Mouse (Mus musculus) hindbrain, embryonic 12.5 days (tissue): Measurements from ENCODE around the gene Prl7d1. TPM values are rescaled to one million over a fixed set of nuclear protein-coding genes. Genes with fewer than 3 reads are reported as not detected.
"Not testable (repeated sequence)": the region's sequence is repeated elsewhere in the genome, so short reads cannot be mapped to it uniquely, and the experiment has no call there.

ENCODE experiments used
- ATAC-seq: fragments of 200-750 bp; cut with Nextera tagmentation; 2 replicates; pipeline ENCODE4 v1.8.0; 2017; ENCODE audit warnings: moderate TSS enrichment; ENCODE audit not compliant: low FRiP score
- H3K27ac ChIP-seq: fragments of 300-500 bp; sonication (generic); 2 replicates; pipeline ENCODE4 v1.5.1; 2016; ENCODE audit warnings: mild to moderate bottlenecking
- H3K27me3 ChIP-seq: fragments of 300-500 bp; sonication (generic); 2 replicates; pipeline ENCODE4 v1.6.1; 2016; ENCODE audit warnings: mild to moderate bottlenecking
- H3K36me3 ChIP-seq: fragments of 300-500 bp; sonication (generic); 2 replicates; pipeline ENCODE4 v1.6.1; 2016; ENCODE audit warnings: mild to moderate bottlenecking
- H3K4me1 ChIP-seq: fragments of 300-500 bp; sonication (generic); 2 replicates; pipeline ENCODE4 v1.6.1; 2016
- H3K4me2 ChIP-seq: fragments of 300-500 bp; sonication (generic); replicated peaks from 2 replicates; pipeline ENCODE4 v1.6.1; 2016; ENCODE audit warnings: mild to moderate bottlenecking
- H3K4me3 ChIP-seq: fragments of 300-500 bp; sonication (generic); 2 replicates; pipeline ENCODE4 v1.5.1; 2016; ENCODE audit warnings: mild to moderate bottlenecking
- H3K9ac ChIP-seq: fragments of 300-500 bp; sonication (generic); 2 replicates; pipeline ENCODE4 v1.6.1; 2016; ENCODE audit warnings: mild to moderate bottlenecking, moderate library complexity
- H3K9me3 ChIP-seq: fragments of 300-500 bp; sonication (generic); replicated peaks from 2 replicates; pipeline ENCODE4 v1.6.1; 2016; ENCODE audit warnings: mild to moderate bottlenecking
- WGBS: fragments of 180-500 bp; shearing (Covaris S2); methylation state at CpG from one replicate; pipeline ENCODE4 v1.1.7; 2016; 5-methylcytosine and 5-hydroxymethylcytosine counted together
- polyA plus RNA-seq: library from polyadenylated mRNA; unstranded; fragments of >200 nt; fragmentation: Nextera tagmentation; extraction: Ambion mirVana; gene quantifications from 2 replicates; pipeline ENCODE4 v1.2.1, GENCODE M21; 2016

Gene Prl7d1
- not detected in 2 replicates for polyA plus RNA-seq

DNA sequence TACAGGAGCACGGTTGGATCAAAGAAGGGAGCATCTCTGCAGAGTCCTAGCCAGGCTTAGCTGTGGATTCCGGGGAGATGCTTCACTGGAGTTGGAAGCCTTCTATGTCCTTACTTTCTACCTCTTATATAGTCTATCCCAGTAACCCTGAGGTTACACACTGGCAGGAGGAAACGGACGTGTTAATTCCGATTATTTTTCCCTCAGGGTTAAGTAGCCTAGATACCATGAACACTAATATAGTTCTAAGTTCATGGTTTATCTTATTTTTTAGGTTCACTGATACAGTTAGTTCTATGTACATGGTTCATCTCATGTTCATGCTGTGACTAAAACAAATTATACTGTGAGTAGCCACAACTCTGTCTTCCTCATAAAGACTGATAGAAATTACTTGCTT, at the start of gene Prl7d1:
Gene Prl7d1, minus strand, starts transcription at position 101 of the 400 bp plus-strand sequence.
- no peaks in the 10 kb centered on the region for H3K9me3 ChIP-seq
- no peaks in the 10 kb centered on the region for H3K36me3 ChIP-seq
- H3K4me2 ChIP-seq, result no peak within 1 kb of the TSS
- no peak for ATAC-seq
- H3K9ac ChIP-seq, result no peak within 1 kb of the TSS
- H3K4me3 ChIP-seq, result no peak within 1 kb of the TSS
- 93% methylated on average over 5 of the region's 5 CpGs for WGBS
- H3K4me1 ChIP-seq, result no peaks in the 10 kb centered on the region
- no peaks in the 10 kb centered on the region for H3K27me3 ChIP-seq
- no peak within 1 kb of the TSS for H3K27ac ChIP-seq

DNA sequence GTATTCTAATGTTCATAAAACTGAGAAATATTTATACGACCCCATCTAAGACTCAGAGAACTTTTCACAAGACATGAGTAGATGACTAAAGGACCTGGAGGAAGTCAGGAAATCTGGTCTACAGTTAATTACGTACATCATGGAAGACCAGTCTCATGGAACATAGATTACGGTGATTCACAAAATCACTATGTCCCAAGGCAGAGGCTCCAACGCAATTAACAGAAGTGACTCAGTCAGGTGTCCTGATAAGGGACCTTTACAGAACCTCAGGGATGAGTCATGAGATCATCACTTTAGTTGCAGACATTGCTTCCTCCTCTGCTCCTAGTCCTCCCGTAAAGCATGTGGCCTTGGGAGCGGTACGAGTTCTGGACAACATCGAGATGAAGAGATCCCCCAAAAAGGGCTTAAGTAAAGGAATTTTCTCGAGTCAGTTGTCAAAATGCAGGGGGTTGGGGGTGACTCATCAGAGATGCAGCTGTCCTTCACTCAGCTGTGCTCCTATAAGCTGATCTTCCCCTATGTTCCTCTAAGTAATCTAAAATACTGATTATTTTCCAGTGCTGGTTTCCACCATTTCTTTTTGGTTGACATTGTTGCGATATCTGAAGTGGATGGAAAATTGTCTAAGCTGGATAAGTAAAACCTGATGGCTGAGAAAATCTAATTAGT, 18.1 kb upstream of the Prl7d1 start:
- 93% methylated on average over 10 of the region's 10 CpGs for WGBS
- Histone ChIP-seq H3K9ac (no peak overlapping the region), H3K27ac (no peak overlapping the region), H3K9me3 (no peaks in the 10 kb centered on the region), H3K4me3 (no peak overlapping the region), H3K4me1 (no peaks in the 10 kb centered on the region), H3K27me3 (no peaks in the 10 kb centered on the region), H3K36me3 (no peaks in the 10 kb centered on the region), H3K4me2 (no peak overlapping the region)
- no peak for ATAC-seq

DNA sequence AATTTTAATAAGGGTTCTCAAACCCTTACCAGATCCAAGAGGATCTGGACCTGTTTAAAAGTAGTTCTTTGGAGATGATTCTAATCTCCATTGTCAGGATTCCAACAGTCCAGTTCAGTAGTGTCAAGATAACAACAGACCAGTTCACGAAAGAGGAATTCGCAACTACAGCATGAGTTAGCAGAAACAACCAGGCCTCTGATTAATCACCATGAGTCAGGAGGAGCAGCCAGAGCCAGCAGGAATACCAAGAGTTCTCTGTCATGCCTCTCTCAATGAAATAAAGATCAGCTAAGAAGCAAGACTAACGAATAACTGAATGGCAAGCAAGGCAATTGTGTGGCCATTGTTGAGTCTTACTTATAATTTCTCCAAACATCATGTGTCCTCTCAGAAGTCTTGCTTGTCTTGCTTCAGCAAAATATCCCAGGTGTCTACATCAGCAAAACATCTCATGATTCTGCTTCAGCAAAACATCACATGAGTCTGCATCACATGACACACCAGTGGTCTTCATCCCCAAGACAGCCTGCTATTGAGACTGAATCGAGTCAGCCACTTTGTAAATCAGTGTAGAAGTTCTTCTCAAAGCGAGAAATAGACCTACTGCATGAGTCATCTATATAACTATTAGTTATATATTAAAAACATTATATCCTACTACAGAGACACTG, 13.9 kb upstream of the Prl7d1 start:
- WGBS, result 90% methylated on average over 5 of the region's 5 CpGs
- not testable (repeated sequence) for H3K4me2 ChIP-seq, H3K27me3 ChIP-seq, ATAC-seq, H3K4me3 ChIP-seq, H3K36me3 ChIP-seq, H3K4me1 ChIP-seq, H3K9me3 ChIP-seq, H3K27ac ChIP-seq, H3K9ac ChIP-seq

DNA sequence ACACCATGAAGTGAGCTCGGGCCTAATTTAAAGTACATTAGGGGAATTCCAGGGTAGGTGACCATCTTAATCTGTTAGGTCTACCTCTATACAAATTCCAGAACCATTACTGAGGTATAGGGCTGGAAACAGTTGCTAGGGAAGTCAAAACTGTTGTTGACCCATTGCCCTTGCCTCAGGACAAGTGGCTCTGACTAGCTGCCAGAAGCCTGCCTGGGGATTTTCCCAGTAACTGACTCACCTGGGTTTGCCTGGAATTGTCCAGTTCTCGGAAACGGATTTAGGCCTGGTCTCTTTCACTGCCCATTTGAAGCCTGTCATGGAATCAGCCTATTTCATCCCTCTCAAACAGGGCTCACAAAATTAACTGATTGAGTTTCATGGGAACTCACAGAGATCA, 8.5 kb upstream of the Prl7d1 start:
- WGBS, result 86% methylated on average over 3 of the region's 3 CpGs
- H3K27ac ChIP-seq, result not testable (repeated sequence)

DNA sequence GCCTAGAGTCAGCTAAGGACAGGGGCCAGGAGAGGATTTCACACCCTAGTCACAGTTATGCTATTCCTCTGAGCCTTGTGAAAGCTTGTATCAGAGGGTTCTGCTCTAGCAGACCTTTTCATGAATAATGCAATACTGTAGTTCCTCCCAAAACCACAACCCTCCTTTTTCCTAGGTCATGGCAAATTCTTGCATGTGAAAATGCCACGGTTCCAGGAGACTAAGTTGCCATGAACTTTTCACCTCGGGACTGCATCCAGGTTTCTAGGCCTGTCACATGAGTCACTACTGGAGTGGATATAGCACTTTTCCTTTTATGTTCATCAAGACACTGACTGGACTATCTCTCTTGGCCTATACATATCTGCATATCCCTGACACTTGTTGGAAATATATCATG, 10.0 kb downstream of the Prl7d1 start:
- no peaks in the 10 kb centered on the region for H3K4me1 ChIP-seq

More for the DNA sequence above, 8.5 kb upstream of the Prl7d1 start:
- H3K27me3 ChIP-seq, H3K4me1 ChIP-seq, H3K9ac ChIP-seq, H3K36me3 ChIP-seq, ATAC-seq, H3K4me2 ChIP-seq, H3K9me3 ChIP-seq, H3K4me3 ChIP-seq: not testable (repeated sequence)

DNA sequence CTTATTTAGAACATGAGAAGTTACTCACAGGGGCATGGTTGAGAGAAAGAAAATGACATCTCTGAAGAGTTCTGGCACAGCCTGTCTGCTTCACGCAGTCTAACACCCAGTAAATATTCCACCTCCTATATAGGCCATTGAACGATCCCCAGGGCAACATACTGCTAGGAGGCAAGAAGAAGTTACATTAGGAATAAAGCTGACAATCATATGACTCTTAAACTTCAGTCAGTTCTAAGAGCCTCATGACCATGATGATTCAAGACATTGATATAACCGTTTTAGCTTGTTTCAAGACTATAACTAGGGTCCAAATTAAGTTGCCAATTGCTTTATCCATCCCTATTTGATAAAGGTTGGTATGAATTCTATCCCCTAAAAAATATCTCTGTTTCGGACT, 48.6 kb downstream of the Prl7d1 start, which contains the start of gene Prl7a2:
Gene Prl7a2, minus strand, starts transcription at position 101 of the 400 bp plus-strand sequence.
- H3K4me1 ChIP-seq, result no peaks in the 10 kb centered on the region
- H3K27me3 ChIP-seq, result no peaks in the 10 kb centered on the region
- no peak within 1 kb of the TSS for H3K4me2 ChIP-seq
- ATAC-seq, result no peak
- H3K9me3 ChIP-seq, result no peaks in the 10 kb centered on the region
- 83% methylated on average over 4 of the region's 4 CpGs for WGBS
- no peaks in the 10 kb centered on the region for H3K36me3 ChIP-seq
- no peak within 1 kb of the TSS for H3K9ac ChIP-seq
- H3K27ac ChIP-seq, result no peak within 1 kb of the TSS
- H3K4me3 ChIP-seq, result no peak within 1 kb of the TSS

More for the DNA sequence above, 10.0 kb downstream of the Prl7d1 start:
- H3K36me3 ChIP-seq, result no peaks in the 10 kb centered on the region
- H3K27ac ChIP-seq, result no peak overlapping the region
- no peak for ATAC-seq
- no peaks in the 10 kb centered on the region for H3K27me3 ChIP-seq
- H3K4me2 ChIP-seq, result no peak overlapping the region
- no peak overlapping the region for H3K4me3 ChIP-seq
- H3K9me3 ChIP-seq, result no peaks in the 10 kb centered on the region
- 70% methylated on average over 2 of the region's 2 CpGs for WGBS
- no peak overlapping the region for H3K9ac ChIP-seq

DNA sequence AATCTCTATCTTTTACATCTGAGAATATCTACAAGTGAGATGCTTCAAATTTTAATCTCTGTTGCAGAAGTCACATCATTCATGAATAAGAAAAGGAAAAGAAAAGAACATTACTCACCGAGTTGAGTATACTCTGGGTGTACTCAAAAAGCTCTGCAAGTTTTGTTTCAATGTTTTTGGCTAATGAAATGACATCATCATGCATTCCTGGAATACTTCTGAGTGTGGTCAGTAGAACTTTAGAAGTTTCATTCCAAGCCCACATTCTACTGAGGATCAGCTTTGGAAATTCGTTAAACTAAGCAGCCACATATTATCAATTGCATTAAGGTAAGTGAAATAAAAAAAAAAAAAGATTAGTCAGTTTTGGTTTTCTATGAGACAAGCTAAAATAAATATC, 55.8 kb downstream of the Prl7d1 start:
- H3K27me3 ChIP-seq, result no peaks in the 10 kb centered on the region
- no peak overlapping the region for H3K27ac ChIP-seq
- no peak for ATAC-seq
- H3K9ac ChIP-seq, result no peak overlapping the region
- no peaks in the 10 kb centered on the region for H3K36me3 ChIP-seq
- no peaks in the 10 kb centered on the region for H3K4me1 ChIP-seq
- no peak overlapping the region for H3K4me2 ChIP-seq
- no peak overlapping the region for H3K4me3 ChIP-seq
- H3K9me3 ChIP-seq, result no peaks in the 10 kb centered on the region
- 81% methylated on average over 2 of the region's 2 CpGs for WGBS

Other genes starting within 250 kb of the Prl7d1 start
- not detected in 2 replicates for gene Prl8a8, start 203.5 kb downstream of the Prl7d1 start, polyA plus RNA-seq
- not detected in 2 replicates for gene Prl8a9, start 152.1 kb downstream of the Prl7d1 start, polyA plus RNA-seq
- not detected in 2 replicates for gene Prl8a1, start 134.6 kb downstream of the Prl7d1 start, polyA plus RNA-seq
- gene Prl7b1, start 106.2 kb downstream of the Prl7d1 start, polyA plus RNA-seq, result not detected in 2 replicates
- not detected in 2 replicates for gene Prl7a1, start 74.2 kb downstream of the Prl7d1 start, polyA plus RNA-seq
- gene Prl7a2, start 48.7 kb downstream of the Prl7d1 start, polyA plus RNA-seq, result not detected in 2 replicates
- gene Prl7c1, start 64.1 kb upstream of the Prl7d1 start, polyA plus RNA-seq, result not detected in 2 replicates
- gene Prl2a1, start 84.9 kb upstream of the Prl7d1 start, polyA plus RNA-seq, result not detected in 2 replicates
- gene Prl2c1, start 132.6 kb upstream of the Prl7d1 start, polyA plus RNA-seq, result not detected in 2 replicates